Mouse (Mus musculus) left cerebral cortex, postnatal 10 days (tissue): ENCODE measurements around the gene Dcun1d4. TPM values are rescaled to one million over a fixed set of nuclear protein-coding genes. Genes with fewer than 3 reads are reported as not detected.
"Not testable (repeated sequence)": the region's sequence is repeated elsewhere in the genome, so short reads cannot be mapped to it uniquely, and the experiment has no call there.

Experiments
- DNase-seq, 2 experiments: peaks; one replicate each; pipeline ENCODE4 v3.0.0; 2021 to 2022; ENCODE audit warnings: low spot score in 2 of 2, mixed read lengths in 1 of 2; ENCODE audit errors: extremely low spot score in 1 of 2
- intact Hi-C: fragments of 180-260 bp; cut with DNase I; formaldehyde crosslinking; loops from one replicate; pipeline ENCODE4 v1.15.1; 2025
- total RNA-seq, 2 experiments: library from RNA; stranded (reverse); gene quantifications; 2 replicates each; pipeline ENCODE4 v1.2.3; 2021

Gene Dcun1d4
- 100 to 1,000 TPM; 102 to 110 TPM for total RNA-seq

- intact Hi-C loops: no loop called here
- no peak for DNase-seq
Measured at GRCm38 (mm10) chr5:73480700-73481099, at the start of gene Dcun1d4. Gene Dcun1d4, plus strand, starts transcription at chr5:73481000.

DNA sequence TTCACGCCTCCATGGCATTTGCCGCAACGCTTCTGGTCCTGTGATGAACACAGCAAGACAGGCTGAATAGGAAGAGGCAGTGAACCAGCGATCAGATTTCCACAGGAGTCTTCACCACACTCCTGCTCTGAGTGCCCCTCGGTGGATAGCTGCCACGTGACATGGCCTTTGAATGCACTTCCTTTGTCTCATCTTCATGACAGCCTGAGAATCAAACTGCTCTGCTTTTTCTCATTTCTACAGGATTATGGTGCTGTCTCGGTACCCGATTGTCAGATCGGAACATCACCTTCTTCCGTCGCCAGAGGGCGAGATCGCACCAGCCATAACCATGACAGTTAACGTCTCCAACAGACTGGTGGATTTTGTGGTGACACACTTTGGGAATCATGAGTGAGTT, 49.2 kb upstream of the Dcun1d4 start:
- intact Hi-C loops: loop anchor here (5.0 kb wide), 1 partner anchor 106 kb away; no protein-coding TSS in a partner anchor
- DNase-seq: peak; percentile 80 to 85

DNA sequence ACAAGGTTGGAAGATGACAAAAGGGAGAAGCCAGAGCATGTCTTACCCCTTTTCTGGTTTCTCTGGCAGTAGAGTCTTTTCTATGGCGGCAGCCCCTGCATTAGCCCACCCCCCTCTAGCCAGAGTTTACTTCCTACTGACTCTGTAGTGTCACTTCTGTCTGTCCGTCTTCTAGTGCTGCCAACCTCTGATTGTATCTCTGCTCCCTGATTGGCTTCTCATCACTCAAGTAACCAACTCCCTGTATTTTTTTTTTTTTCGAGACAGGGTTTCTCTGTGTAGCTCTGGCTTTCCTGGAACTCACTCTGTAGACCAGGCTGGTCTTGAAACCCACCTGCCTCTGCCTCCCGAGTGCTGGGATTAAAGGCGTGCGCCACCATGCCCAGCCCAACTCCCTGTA, 48.0 kb upstream of the Dcun1d4 start:
- DNase-seq: no peak
- intact Hi-C loops: loop anchor here (2.0 to 5.0 kb wide), 2 partner anchors 104 to 200 kb away; partner anchors contain the start of gene Lrrc66

- DNase-seq: no peak
- intact Hi-C loops: loop anchor here (5.0 kb wide), 1 partner anchor 103 kb away; no protein-coding TSS in a partner anchor
Measured at GRCm38 (mm10) chr5:73434764-73435163, 46.0 kb upstream of the Dcun1d4 start.

- intact Hi-C loops: no loop called here
- no peak for DNase-seq
Measured at GRCm38 (mm10) chr5:73442176-73442575, 38.6 kb upstream of the Dcun1d4 start.

- intact Hi-C loops: no loop called here
- no peak for DNase-seq
Measured at GRCm38 (mm10) chr5:73450276-73450675, 30.5 kb upstream of the Dcun1d4 start.

DNA sequence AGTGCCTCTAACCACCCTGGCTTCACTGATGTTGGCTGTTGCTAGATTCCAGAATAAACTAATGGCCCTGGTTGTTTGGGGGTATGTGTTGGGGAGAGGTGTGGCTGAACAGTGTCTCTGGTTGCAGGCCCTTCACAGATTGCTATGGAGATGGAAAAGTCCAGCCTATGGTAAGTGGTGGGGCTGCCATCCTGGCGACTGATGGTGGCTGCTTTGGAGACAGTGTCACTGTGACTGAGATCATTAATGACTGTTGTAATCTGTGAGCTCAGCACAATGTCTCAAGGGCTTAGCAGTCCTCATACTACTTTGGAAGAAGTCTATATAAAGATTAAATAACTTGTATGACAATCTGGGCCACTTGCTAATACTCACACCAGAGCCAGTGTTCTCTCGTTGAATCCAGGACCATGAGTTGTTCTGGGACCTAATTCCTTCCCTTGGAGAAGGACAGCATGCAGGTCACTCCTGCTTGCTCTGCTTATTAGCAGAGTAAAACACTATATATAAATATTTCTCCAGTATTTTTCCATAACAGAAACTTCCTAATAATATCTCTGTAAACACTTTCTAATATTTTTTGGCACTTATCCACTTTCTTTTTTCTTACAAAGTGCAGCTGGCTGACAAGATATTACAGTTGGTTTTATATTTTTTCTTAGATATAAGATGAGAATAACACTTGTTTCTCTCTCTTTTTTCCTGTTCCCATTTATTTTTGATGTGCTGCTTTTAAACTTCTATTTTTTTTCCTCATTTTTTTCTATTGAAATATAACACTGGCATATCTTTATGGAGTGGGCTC, 26.1 kb upstream of the Dcun1d4 start:
- DNase-seq: no peak
- intact Hi-C loops: no loop called here

DNA sequence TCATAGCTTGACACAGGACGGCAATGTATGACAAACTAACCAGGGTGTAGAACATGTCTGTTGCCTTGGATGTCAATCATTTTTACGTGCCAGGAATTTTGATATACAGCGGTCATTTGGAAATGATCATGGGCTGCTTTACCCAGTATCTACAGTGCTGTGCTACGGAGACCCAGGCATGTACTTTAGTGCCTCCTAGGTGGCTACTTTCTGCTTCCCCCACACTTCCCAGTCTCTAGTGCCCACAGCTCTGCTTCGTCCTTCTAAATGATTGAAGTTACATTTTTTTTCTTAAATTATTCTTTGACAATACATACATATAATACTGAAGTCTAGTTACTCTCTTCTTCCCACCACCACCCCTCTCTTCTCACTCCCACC, 25.5 kb upstream of the Dcun1d4 start:
- no peak for DNase-seq
- intact Hi-C loops: no loop called here

- intact Hi-C loops: no loop called here
- DNase-seq: no peak
Measured at GRCm38 (mm10) chr5:73468462-73469433, 12.1 kb upstream of the Dcun1d4 start.

DNA sequence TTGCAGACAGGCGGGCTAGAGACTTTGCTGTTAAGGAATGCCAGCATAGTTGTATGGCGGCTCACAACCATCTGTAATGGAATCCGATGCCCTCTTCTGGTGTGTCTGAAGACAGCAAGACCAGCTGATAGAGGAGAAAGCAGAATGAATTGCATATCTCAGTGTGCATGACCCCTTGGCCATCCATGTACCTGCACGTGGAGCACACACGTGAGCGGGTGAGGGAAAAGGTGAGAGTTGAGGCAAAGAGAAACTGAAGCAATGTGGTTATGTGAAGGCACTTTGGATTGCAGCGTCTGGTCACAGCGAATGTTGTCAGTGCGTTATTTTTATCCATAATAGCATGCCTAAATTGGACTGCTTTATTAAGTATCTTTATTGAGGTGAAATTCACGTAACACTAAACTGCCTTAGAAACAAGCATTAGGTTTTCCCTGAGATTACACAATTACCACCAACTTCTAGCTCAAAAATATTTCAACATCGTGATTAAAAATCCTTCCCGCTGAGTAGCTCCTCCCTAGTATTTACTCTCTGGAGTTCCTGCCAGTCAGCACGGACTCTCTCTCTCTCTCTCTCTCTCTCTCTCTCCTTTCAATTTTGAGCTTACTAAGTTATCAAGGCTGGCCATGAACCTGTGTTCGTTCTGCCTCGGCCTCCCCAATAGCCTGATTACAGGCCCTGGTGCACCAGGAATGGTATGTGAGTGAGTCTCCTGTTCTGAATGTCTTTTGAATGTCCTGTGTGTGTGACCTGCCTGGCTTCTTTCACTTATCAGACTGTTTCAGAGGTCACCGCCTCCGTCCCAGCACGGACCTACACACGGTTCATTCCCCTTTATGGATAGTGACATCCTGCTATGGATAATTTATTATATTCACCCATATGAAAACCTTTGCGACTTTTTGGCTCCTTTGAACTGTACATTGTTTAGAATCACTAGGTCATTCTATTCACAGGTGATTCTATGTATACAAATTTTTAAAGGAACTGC, 6.1 kb upstream of the Dcun1d4 start:
- DNase-seq: no peak
- intact Hi-C loops: no loop called here

DNA sequence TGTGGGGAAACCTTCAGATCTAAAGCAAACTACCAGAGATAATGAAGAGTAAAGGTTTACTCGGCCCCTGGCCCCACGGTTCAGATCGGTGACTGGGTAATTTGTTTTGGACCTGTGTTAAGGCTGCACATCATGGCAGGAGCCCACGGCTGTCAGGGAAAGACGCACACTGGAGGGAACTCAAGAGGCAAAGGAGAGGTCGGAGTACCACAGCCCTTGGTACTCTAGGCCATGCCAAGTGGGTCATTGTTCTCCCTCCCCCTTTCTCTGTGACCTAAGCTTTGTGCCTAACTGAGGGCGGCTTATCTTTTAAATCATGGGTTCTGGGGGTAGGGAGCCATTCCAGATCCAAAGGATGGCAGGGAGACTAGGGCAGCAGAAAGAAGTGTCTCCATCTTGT, 601 bp downstream of the Dcun1d4 start:
- DNase-seq: no peak
- intact Hi-C loops: no loop called here

DNA sequence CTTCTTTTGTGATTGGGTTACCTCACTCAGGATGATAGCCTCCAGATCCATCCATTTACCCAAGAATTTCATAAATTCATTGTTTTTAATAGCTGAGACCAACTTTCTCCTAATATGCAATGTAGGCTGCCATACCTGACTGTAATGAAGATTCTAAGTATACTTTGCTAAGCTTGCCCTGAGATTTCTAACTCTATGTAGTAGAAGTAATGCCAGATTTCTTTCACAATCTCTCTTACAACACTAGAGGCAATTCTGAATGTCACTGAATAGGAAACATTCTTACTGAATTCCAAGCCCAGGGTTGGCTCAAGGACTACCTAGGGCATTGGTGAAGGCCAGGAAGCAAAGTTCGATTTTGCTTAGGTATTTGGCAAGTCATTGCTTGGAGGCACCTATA, 1.6 kb downstream of the Dcun1d4 start:
- DNase-seq, intact Hi-C loops: not testable (repeated sequence)

GRCm38 (mm10) chr5:73484016-73484615, 3.3 kb downstream of the Dcun1d4 start:
- intact Hi-C loops: no loop called here
- no peak for DNase-seq

- intact Hi-C loops: no loop called here
Measured at GRCm38 (mm10) chr5:73486451-73486850, 5.7 kb downstream of the Dcun1d4 start.

DNA sequence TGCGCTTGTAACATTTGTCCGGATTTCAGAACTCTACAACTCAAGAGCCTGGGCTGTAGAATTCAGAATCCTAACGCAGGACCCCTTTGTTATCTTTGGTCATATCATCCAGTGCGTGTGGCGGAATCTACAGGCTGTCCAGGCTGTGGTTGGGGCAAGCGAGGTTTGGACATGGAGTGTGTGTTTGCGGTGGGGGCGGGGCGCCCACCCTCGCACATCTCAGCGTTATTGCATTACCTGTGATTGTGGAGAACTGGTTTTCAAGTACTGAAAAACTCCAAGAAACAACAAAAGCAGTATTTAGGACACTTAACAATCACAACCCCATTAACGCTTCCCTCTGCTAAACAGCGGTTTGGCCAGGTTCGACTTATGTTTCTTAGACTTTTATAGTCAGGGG, 9.1 kb downstream of the Dcun1d4 start:
- intact Hi-C loops: no loop called here
- no peak for DNase-seq

More at GRCm38 (mm10) chr5:73486451-73486850, 5.7 kb downstream of the Dcun1d4 start:
- no peak for DNase-seq

- peak; percentile 99 to 100 for DNase-seq
- intact Hi-C loops: no loop called here
Measured at GRCm38 (mm10) chr5:73490596-73491073, 9.8 kb downstream of the Dcun1d4 start.

DNA sequence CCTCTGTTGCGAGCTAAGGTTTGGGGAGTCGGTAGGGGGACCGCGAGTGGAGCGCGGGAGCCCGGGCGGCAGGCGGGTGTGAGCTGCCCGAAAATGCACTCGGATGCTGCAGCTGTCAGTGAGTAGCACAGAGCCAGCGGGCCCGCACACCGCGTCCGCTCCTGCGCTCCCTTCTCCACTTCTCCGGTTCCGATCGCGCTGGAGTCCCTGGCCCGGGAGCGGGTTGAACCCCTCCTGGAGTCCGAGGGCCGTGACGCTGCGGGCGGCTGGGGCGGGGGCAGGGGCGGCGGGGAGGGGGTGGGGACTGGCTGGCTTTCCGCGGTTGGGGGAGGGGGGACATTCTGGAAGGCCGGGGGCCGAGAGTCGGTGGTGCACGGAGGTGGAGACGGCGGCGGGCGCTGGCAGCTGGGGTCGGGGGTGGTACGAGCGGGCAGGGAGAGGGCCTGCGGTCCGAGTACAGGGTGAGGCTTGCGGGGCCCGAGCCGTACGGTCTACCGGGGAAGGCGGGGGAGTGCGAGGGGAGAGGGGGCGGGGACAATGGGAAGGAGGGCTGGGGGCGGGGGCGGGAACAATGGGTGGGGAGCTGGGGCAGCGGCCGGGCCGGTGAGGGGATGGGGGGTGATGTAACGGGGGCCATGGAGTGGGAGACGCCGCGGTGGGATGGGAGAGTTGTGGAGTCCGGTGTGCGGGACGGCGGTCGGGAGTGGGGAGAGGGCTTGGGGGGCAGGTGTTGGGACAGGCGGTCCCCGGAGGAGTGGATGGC, 10.5 kb downstream of the Dcun1d4 start:
- peak in 1 of 2 experiments; percentile 43 for DNase-seq
- intact Hi-C loops: no loop called here
